Comparison of ENCODE assay signal across 14 mouse cellular contexts in the genomic region with DNA sequence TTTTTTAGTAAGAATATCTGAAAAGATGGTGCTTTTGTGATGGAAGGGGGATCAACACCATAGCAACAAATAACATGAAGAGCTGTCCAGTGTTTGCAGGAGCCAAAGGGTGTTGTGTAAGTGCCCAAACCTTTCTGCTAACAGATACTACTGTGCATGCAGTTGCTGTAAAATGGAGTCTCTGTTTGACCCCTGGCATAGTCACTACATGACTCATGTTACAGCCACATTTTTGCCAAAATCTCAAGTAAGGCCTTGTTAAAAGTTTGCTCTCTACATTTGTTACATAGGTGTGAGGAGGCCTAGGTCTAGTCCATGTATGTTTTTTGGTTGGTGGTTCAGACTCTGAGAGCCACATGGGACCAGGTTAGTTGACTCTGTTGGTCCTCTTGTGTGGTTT.
DNase-seq lines count a peak whose midpoint lies in the region.
"Had no signal": no experiment of that assay in that cellular context is flagged by ENCODE, and none has a peak within 500 bp of the region (broad histone marks: within the 10 kb centered on the region; RNA-seq: fewer than 3 reads in every experiment).

No protein-coding gene starts in this region.

- DNase-seq in 3134 (ENCODE audit: extremely low read depth, insufficient read length, low spot score), result peak; percentile 26
- DNase-seq in 3T3-L1 (ENCODE audit: low read depth, low spot score), result peak; percentile 77
- DNase-seq in adipocyte (ENCODE audit: low spot score), result peak; percentile 28
- DNase-seq in MN1 (ENCODE audit: low spot score), result no peak
- DNase-seq in cerebellum, adult 9-11 months, result no peak
- DNase-seq: adrenal gland, adult 8-10 months; adrenal gland, postnatal 14 days; adrenal gland, postnatal 36 days; cerebellum, adult 11-12 months; cerebellum, adult 2 months; cerebellum, adult 9-10 months; cerebellum, postnatal 14 days; cerebellum, postnatal 36 days; embryo, embryonic 11 days had no signal

Comparison
In these comparisons a context has a peak if more than half of its experiments do, and no peak if none do; other contexts are left out.
1. DNase-seq: peak in 3134 (single experiment), 3T3-L1 (single experiment) and adipocyte (single experiment); none in MN1 (single experiment) and cerebellum, adult 9-11 months (single experiment).